8 mouse cellular contexts compared by ENCODE assay signal in genomic region chr16:8494268-8494667, GRCm38 (mm10). TPM values are rescaled to one million over a fixed set of nuclear protein-coding genes. Genes with fewer than 3 reads are reported as not detected.
DNase-seq lines count a peak whose midpoint lies in the region; ATAC-seq lines count a peak whose summit lies in the region.

No protein-coding gene starts in this region.

- ATAC-seq in lung, embryonic 16.5 days (ENCODE audit: low read depth) = peak; percentile 72

- H3K27me3 ChIP-seq in lung, embryonic 16.5 days (ENCODE audit: control insufficient read depth, insufficient read depth, low read depth, low read length) = no peaks in the 10 kb centered on the region

- H3K9ac ChIP-seq in lung, embryonic 16.5 days (ENCODE audit: low read length) = no peak overlapping the region

- H3K4me2 ChIP-seq in lung, embryonic 16.5 days (ENCODE audit: low read depth, low read length) = no peak overlapping the region

- H3K27ac ChIP-seq in lung, embryonic 16.5 days (ENCODE audit: low read length) = no peak overlapping the region

- H3K36me3 ChIP-seq in lung, embryonic 16.5 days (ENCODE audit: control insufficient read depth, insufficient read depth, low read length) = peaks cover 2% of the 10 kb centered on the region; the same call in 1 of the 2 replicates

- intact Hi-C loops in heart, postnatal 14 days (cut with DNase I) = loop anchor here (1.0 to 10.0 kb wide), 5 partner anchors 82 to 371 kb away; no protein-coding TSS in a partner anchor

- H3K9me3 ChIP-seq in lung, embryonic 16.5 days (ENCODE audit: control insufficient read depth, low read length) = no peaks in the 10 kb centered on the region

- 12% methylated on average over 4 of the region's 4 CpGs for WGBS in lung, embryonic 16.5 days

- peak; percentile 48 for DNase-seq in Muller cell, postnatal 12 days (ENCODE audit: inconsistent ontology term)
- DNase-seq in c-Kit-positive CD71-negative TER-119-negative erythroid progenitor cells, embryonic 14.5 days (ENCODE audit: low read depth) = peak; percentile 51
- DNase-seq in fibroblast of lung, adult 2 months (ENCODE audit: low read depth) = peak; percentile 28
- peak; percentile 58 to 81 for DNase-seq in heart, postnatal 14 days
- peak; percentile 71 for DNase-seq in layer of hippocampus, adult 11-12 months (ENCODE audit: low spot score)
- DNase-seq in retina, embryonic 14.5 days (ENCODE audit: low spot score) = peak; percentile 90
- DNase-seq in urinary bladder, postnatal 36 days (ENCODE audit: low spot score in 2 of 2) = peak; percentile 48 to 55

- no peaks in the 10 kb centered on the region for H3K4me1 ChIP-seq in lung, embryonic 16.5 days (replicated peaks; ENCODE audit: control insufficient read depth, insufficient read depth, low read length)

- no peak overlapping the region for H3K4me3 ChIP-seq in lung, embryonic 16.5 days (ENCODE audit: low read length)

RNA-seq across cellular contexts. Expression of gene Abat, which starts 19.0 kb away (rescaled TPM):
- total RNA-seq in heart, postnatal 14 days (2021) = 1 to 10 TPM; 5.7 to 6.6 TPM
- polyA plus RNA-seq in lung, embryonic 16.5 days (2015; fragmentation: Nextera tagmentation; extraction: Ambion mirVana) = 18.3 and 19.6 TPM in 2 replicates

RNA-seq across cellular contexts. Expression of gene Mettl22, which starts 23.7 kb away (rescaled TPM):
- 10 to 100 TPM; 21.4 to 25.3 TPM for total RNA-seq in heart, postnatal 14 days (2021)
- 13.9 and 14.8 TPM in 2 replicates for polyA plus RNA-seq in lung, embryonic 16.5 days (2015; fragmentation: Nextera tagmentation; extraction: Ambion mirVana)

Comparison
In these comparisons a context has a peak if more than half of its experiments do, and no peak if none do; other contexts are left out.
1. DNase-seq: peak in every context shown above with its lines; median percentile 90 in retina, embryonic 14.5 days; 71 in layer of hippocampus, adult 11-12 months; 70 in heart, postnatal 14 days; 52 in urinary bladder, postnatal 36 days; 51 in c-Kit-positive CD71-negative TER-119-negative erythroid progenitor cells, embryonic 14.5 days; 48 in Muller cell, postnatal 12 days; 28 in fibroblast of lung, adult 2 months.